Mouse (Mus musculus) CD4-positive, CD25-positive, alpha-beta regulatory T cell (primary cell): ENCODE results near the gene Atg9a. TPM values are rescaled to one million over a fixed set of nuclear protein-coding genes. Genes with fewer than 3 reads are reported as not detected.

Experiments used
- polyA plus RNA-seq: library from polyadenylated mRNA; unstranded; fragments of 100-300 nt; shearing (Covaris generic); gene quantifications from one replicate; pipeline ENCODE4 v1.2.1, GENCODE M21; 2017

The Atg9a gene
- polyA plus RNA-seq = 24.9 TPM

GRCm38 (mm10) chr1:75191622-75192402 lies at the start of gene Atg9a, which contains the start of gene Ankzf1:
Gene Atg9a, minus strand, starts transcription at chr1:75192196.
Gene Ankzf1, plus strand, starts transcription at chr1:75192151.

GRCm38 (mm10) chr1:75236117-75237050 lies 44.4 kb upstream of the Atg9a start, which contains the start of gene Dnajb2:
Gene Dnajb2, plus strand, starts transcription at chr1:75236406.

GRCm38 (mm10) chr1:75231664-75232152 lies 39.7 kb upstream of the Atg9a start, which contains the start of gene A630095N17Rik:
Gene A630095N17Rik, minus strand, starts transcription at chr1:75232102.

GRCm38 (mm10) chr1:75219531-75219930 lies 27.5 kb upstream of the Atg9a start, which contains the start of gene Tuba4a:
Gene Tuba4a, minus strand, starts transcription at chr1:75219865.

GRCm38 (mm10) chr1:75210136-75211087 lies 18.4 kb upstream of the Atg9a start, which contains the start of the genes Glb1l and Stk16:
Gene Glb1l, minus strand, starts transcription at chr1:75210813.
Gene Stk16, plus strand, starts transcription at chr1:75210838.

GRCm38 (mm10) chr1:75180105-75180590 lies 11.8 kb downstream of the Atg9a start, which contains the start of gene Abcb6:
Gene Abcb6, minus strand, starts transcription at chr1:75180392.

GRCm38 (mm10) chr1:75168472-75169464 lies 23.2 kb downstream of the Atg9a start, which contains the start of gene Zfand2b:
Gene Zfand2b, plus strand, starts transcription at chr1:75168646.

GRCm38 (mm10) chr1:75142301-75143261 lies 49.4 kb downstream of the Atg9a start, which contains the start of the genes Cnppd1 and Retreg2:
Gene Cnppd1, minus strand, starts transcription at chr1:75142711.
Gene Retreg2, plus strand, starts transcription at chr1:75142778.

GRCm38 (mm10) chr1:75133421-75134207 lies 58.4 kb downstream of the Atg9a start, which contains the start of gene Slc23a3:
Gene Slc23a3, minus strand, starts transcription at chr1:75133890.

Other genes starting within 250 kb of the Atg9a start
- not detected for gene Ihh, start 240.5 kb downstream of the Atg9a start, polyA plus RNA-seq
- gene Nhej1, start 67.0 kb downstream of the Atg9a start, polyA plus RNA-seq = 8.1 TPM
- 0.25 TPM for gene Slc23a3, start 58.3 kb downstream of the Atg9a start, polyA plus RNA-seq
- 178 TPM for gene Cnppd1, start 49.5 kb downstream of the Atg9a start, polyA plus RNA-seq
- gene Retreg2, start 49.4 kb downstream of the Atg9a start, polyA plus RNA-seq = 113 TPM
- 78.5 TPM for gene Zfand2b, start 23.6 kb downstream of the Atg9a start, polyA plus RNA-seq
- gene Abcb6, start 11.8 kb downstream of the Atg9a start, polyA plus RNA-seq = 4.5 TPM
- gene Ankzf1, start within 50 bp of the Atg9a start, polyA plus RNA-seq = 46.2 TPM
- 15.6 TPM for gene Glb1l, start 18.6 kb upstream of the Atg9a start, polyA plus RNA-seq
- gene Stk16, start 18.6 kb upstream of the Atg9a start, polyA plus RNA-seq = 104 TPM
- gene Tuba4a, start 27.7 kb upstream of the Atg9a start, polyA plus RNA-seq = 316 TPM
- 0.85 TPM for gene A630095N17Rik, start 39.9 kb upstream of the Atg9a start, polyA plus RNA-seq
- 25.5 TPM for gene Dnajb2, start 44.2 kb upstream of the Atg9a start, polyA plus RNA-seq
- 0.43 TPM for gene Ptprn, start 72.3 kb upstream of the Atg9a start, polyA plus RNA-seq
- gene Resp18, start 86.2 kb upstream of the Atg9a start, polyA plus RNA-seq = not detected
- 78.1 TPM for gene Dnpep, start 125.8 kb upstream of the Atg9a start, polyA plus RNA-seq
- gene Des, start 168.1 kb upstream of the Atg9a start, polyA plus RNA-seq = 0.34 TPM
- gene Speg, start 183.1 kb upstream of the Atg9a start, polyA plus RNA-seq = 0.59 TPM
- 90.4 TPM for gene Gmppa, start 243.7 kb upstream of the Atg9a start, polyA plus RNA-seq